ENCODE assay signal across 8 mouse cellular contexts in genomic region chr2:27676106-27676477, GRCm38 (mm10). TPM values are rescaled to one million over a fixed set of nuclear protein-coding genes. Genes with fewer than 3 reads are reported as not detected.
DNase-seq lines count a peak whose midpoint lies in the region; ATAC-seq and TF ChIP-seq lines count a peak whose summit lies in the region.

Gene Rxra, plus strand, starts transcription at chr2:27676440.

- H3K36me3 ChIP-seq in embryonic facial prominence, embryonic 13.5 days: no peaks in the 10 kb centered on the region
- no peaks in the 10 kb centered on the region for H3K36me3 ChIP-seq in heart, embryonic 14.5 days (ENCODE audit: control insufficient read depth, insufficient read depth, low read length)
- no peaks in the 10 kb centered on the region for H3K36me3 ChIP-seq in lung, postnatal 0 days (ENCODE audit: insufficient read depth, low read length)

- H3K27ac ChIP-seq in embryonic facial prominence, embryonic 13.5 days: peak within 1 kb of the TSS; percentile 99
- peak within 1 kb of the TSS; percentile 85 to 97 for H3K27ac ChIP-seq in heart, embryonic 14.5 days (replicated peaks in 1 of 2; ENCODE audit: control insufficient read depth in 1 of 2, insufficient read depth in 1 of 2, low read depth in 2 of 2, low read length in 2 of 2)
- peak within 1 kb of the TSS; percentile 99 for H3K27ac ChIP-seq in lung, postnatal 0 days (ENCODE audit: low read length)

- peak within 1 kb of the TSS; percentile 88 for H3K4me3 ChIP-seq in embryonic facial prominence, embryonic 13.5 days
- H3K4me3 ChIP-seq in heart, embryonic 14.5 days (ENCODE audit: control insufficient read depth in 1 of 2, insufficient read depth in 1 of 2, low read depth in 1 of 2, low read length in 2 of 2): peak within 1 kb of the TSS; percentile 78 to 92
- H3K4me3 ChIP-seq in lung, postnatal 0 days (ENCODE audit: low read depth, low read length): peak within 1 kb of the TSS; percentile 87

- peak within 1 kb of the TSS; percentile 94 for H3K4me2 ChIP-seq in embryonic facial prominence, embryonic 13.5 days
- peak within 1 kb of the TSS; percentile 99 for H3K4me2 ChIP-seq in heart, embryonic 14.5 days (ENCODE audit: low read length)
- peak within 1 kb of the TSS; percentile 95 for H3K4me2 ChIP-seq in lung, postnatal 0 days (replicated peaks; ENCODE audit: low read depth, low read length)

- no peaks in the 10 kb centered on the region for H3K27me3 ChIP-seq in embryonic facial prominence, embryonic 13.5 days
- no peaks in the 10 kb centered on the region for H3K27me3 ChIP-seq in heart, embryonic 14.5 days (ENCODE audit: control insufficient read depth, insufficient read depth, low read length)
- H3K27me3 ChIP-seq in lung, postnatal 0 days (replicated peaks; ENCODE audit: insufficient read depth, low read length): no peaks in the 10 kb centered on the region

- H3K4me1 ChIP-seq in embryonic facial prominence, embryonic 13.5 days: peaks cover 73% of the 10 kb centered on the region
- peaks cover 40 to 51% of the 10 kb centered on the region in 2 experiments for H3K4me1 ChIP-seq in heart, embryonic 14.5 days (ENCODE audit: control insufficient read depth in 2 of 2, insufficient read depth in 2 of 2, low read length in 2 of 2)
- peaks cover 27% of the 10 kb centered on the region for H3K4me1 ChIP-seq in lung, postnatal 0 days (ENCODE audit: insufficient read depth, low read depth, low read length)

- peak within 1 kb of the TSS; percentile 97 for H3K9ac ChIP-seq in embryonic facial prominence, embryonic 13.5 days
- peak within 1 kb of the TSS; percentile 99 for H3K9ac ChIP-seq in heart, embryonic 14.5 days (ENCODE audit: low read length)
- peak within 1 kb of the TSS; percentile 95 for H3K9ac ChIP-seq in lung, postnatal 0 days (replicated peaks; ENCODE audit: low read depth)

- under 1% methylated on average over 16 of the region's 16 CpGs for WGBS in embryonic facial prominence, embryonic 13.5 days
- WGBS in heart, embryonic 14.5 days: 2% methylated on average over 16 of the region's 16 CpGs
- 2% methylated on average over 16 of the region's 16 CpGs for WGBS in lung, postnatal 0 days

- TF ChIP-seq EP300 in lung, postnatal 0 days (IDR thresholded peaks at IDR 0.05): no peak

- peak; percentile 52 for ATAC-seq in embryonic facial prominence, embryonic 13.5 days (ENCODE audit: insufficient number of reproducible peaks, insufficient read depth, low FRiP score, low TSS enrichment, low read depth)
- ATAC-seq in heart, embryonic 14.5 days (ENCODE audit: insufficient number of reproducible peaks, insufficient read depth, low FRiP score, low read depth): no peak
- ATAC-seq in lung, postnatal 0 days: peak; percentile 54
- ATAC-seq in megakaryocyte progenitor cell, adult 5-6 weeks (replicated peaks; ENCODE audit: poor library complexity): no peak

- peak; percentile 35 for DNase-seq in thymus, postnatal 4 days
- no peak for DNase-seq in thymus, postnatal 0 days (ENCODE audit: low spot score)
- DNase-seq in kidney, postnatal 25 days: peak; percentile 84 to 93
- peak; percentile 92 for DNase-seq in lung, postnatal 0 days (ENCODE audit: low spot score)
- DNase-seq in skeletal muscle tissue, adult 2 months (ENCODE audit: low read depth, low spot score): peak; percentile 70

- no peaks in the 10 kb centered on the region for H3K9me3 ChIP-seq in embryonic facial prominence, embryonic 13.5 days
- no peaks in the 10 kb centered on the region for H3K9me3 ChIP-seq in heart, embryonic 14.5 days (ENCODE audit: control insufficient read depth, low read length)
- no peaks in the 10 kb centered on the region for H3K9me3 ChIP-seq in lung, postnatal 0 days (ENCODE audit: low read length)

- TF ChIP-seq CTCF in lung, postnatal 0 days (IDR thresholded peaks at IDR 0.05): no peak

RNA-seq across cellular contexts. Expression of gene Rxra, which starts in this region (rescaled TPM):
- polyA plus RNA-seq in thymus, postnatal 0 days (2015; fragmentation: Nextera tagmentation; extraction: Ambion mirVana): 5.1 and 5.5 TPM in 2 replicates
- polyA plus RNA-seq in embryonic facial prominence, embryonic 13.5 days (2015; fragmentation: Nextera tagmentation; extraction: Ambion mirVana): 16.7 and 18.7 TPM in 2 replicates
- polyA plus RNA-seq in heart, embryonic 14.5 days (2014; fragmentation: Nextera tagmentation; extraction: Ambion mirVana): 5.2 and 5.7 TPM in 2 replicates
- polyA plus RNA-seq in lung, postnatal 0 days (2015; fragmentation: Nextera tagmentation; extraction: Ambion mirVana): 9.6 and 10.3 TPM in 2 replicates
- 1.1 and 1.2 TPM in 2 replicates for total RNA-seq in megakaryocyte progenitor cell, adult 5-6 weeks (2015)
- 1.9 and 2.5 TPM in 2 replicates for total RNA-seq in megakaryocyte progenitor cell, adult 5-6 weeks (2017)

Comparison
In these comparisons a context has a peak if more than half of its experiments do, and no peak if none do; other contexts are left out.
1. ATAC-seq: peak in embryonic facial prominence, embryonic 13.5 days (single experiment) and lung, postnatal 0 days (single experiment); none in heart, embryonic 14.5 days (single experiment) and megakaryocyte progenitor cell, adult 5-6 weeks (single experiment).
2. Peak in every context shown above with its lines, with median percentiles within 50 percentile points of each other: H3K27ac ChIP-seq, H3K4me2 ChIP-seq, H3K4me3 ChIP-seq and H3K9ac ChIP-seq.